Comparison of ENCODE assay signal across 27 mouse cellular contexts in genomic region chr16:76293176-76293575, GRCm38 (mm10).
DNase-seq lines count a peak whose midpoint lies in the region; ATAC-seq and TF ChIP-seq lines count a peak whose summit lies in the region.
"Had no signal": no experiment of that assay in that cellular context is flagged by ENCODE, and none has a peak within 500 bp of the region (broad histone marks: within the 10 kb centered on the region; RNA-seq: fewer than 3 reads in every experiment).

No protein-coding gene starts in this region.

- peaks cover 7% of the 10 kb centered on the region for H3K79me2 ChIP-seq in MEL (ENCODE audit: control insufficient read depth, insufficient read depth, low read length, poor library complexity)

- ATAC-seq in heart, postnatal 0 days (ENCODE audit: insufficient read depth, low read depth): no peak
- no peak for ATAC-seq in liver, embryonic 13.5 days (ENCODE audit: low read depth)
- ATAC-seq in neural tube, embryonic 15.5 days (ENCODE audit: low FRiP score): no peak
- ATAC-seq: forebrain, embryonic 16.5 days; inflammation-experienced regulatory T-cells, adult 6 months had no signal

- TF ChIP-seq CTCF in heart, postnatal 0 days (IDR thresholded peaks at IDR 0.05; ENCODE audit: low read depth): no peak
- no peak for TF ChIP-seq CTCF in MEL (IDR thresholded peaks at IDR 0.05 in 2 of 3, conservative IDR thresholded peaks at IDR 0.05 in 1 of 3; ENCODE audit: control insufficient read depth in 1 of 3, insufficient read depth in 1 of 3, low read depth in 2 of 3, low read length in 3 of 3, poor library complexity in 1 of 3, severe bottlenecking in 1 of 3)

- intact Hi-C loops in heart, postnatal 14 days (cut with DNase I): no loop called here
- intact Hi-C loops in heart, postnatal 36 days (cut with DNase I): loop anchor here (2.0 kb wide), 1 partner anchor 80 kb away; the partner anchor contains the start of gene Nrip1

- TF ChIP-seq RAD21 in MEL (IDR thresholded peaks at IDR 0.05; ENCODE audit: low read depth, low read length): no peak

- peaks cover 19% of the 10 kb centered on the region; the same call in 1 of the 2 replicates for H3K4me1 ChIP-seq in heart, postnatal 0 days (ENCODE audit: control insufficient read depth, insufficient read depth)
- H3K4me1 ChIP-seq in MEL (ENCODE audit: control insufficient read depth in 1 of 2, insufficient read depth in 2 of 2, low read length in 2 of 2): peaks cover 5 to 16% of the 10 kb centered on the region in 2 experiments; a peak in 3 of 4 replicates
- peaks cover 37% of the 10 kb centered on the region for H3K4me1 ChIP-seq in liver, embryonic 13.5 days (replicated peaks)
- no peaks in the 10 kb centered on the region for H3K4me1 ChIP-seq in neural tube, embryonic 15.5 days
- H3K4me1 ChIP-seq: embryonic facial prominence, embryonic 12.5 days; hindbrain, embryonic 15.5 days had no signal

- no peak overlapping the region for H3K4me2 ChIP-seq in heart, postnatal 0 days (ENCODE audit: low read depth, low read length)
- H3K4me2 ChIP-seq in liver, embryonic 13.5 days: peak overlapping the region; percentile 63
- H3K4me2 ChIP-seq in neural tube, embryonic 15.5 days: no peak overlapping the region
- H3K4me2 ChIP-seq: embryonic facial prominence, embryonic 12.5 days; hindbrain, embryonic 15.5 days had no signal

- no peaks in the 10 kb centered on the region for H3K9me3 ChIP-seq in heart, postnatal 0 days (replicated peaks; ENCODE audit: control insufficient read depth, low read length)
- H3K9me3 ChIP-seq in MEL (replicated peaks; ENCODE audit: insufficient read depth, low read length): no peaks in the 10 kb centered on the region
- H3K9me3 ChIP-seq in liver, embryonic 13.5 days (replicated peaks): no peaks in the 10 kb centered on the region
- H3K9me3 ChIP-seq in neural tube, embryonic 15.5 days (replicated peaks): no peaks in the 10 kb centered on the region
- H3K9me3 ChIP-seq: embryonic facial prominence, embryonic 12.5 days; heart, embryonic 15.5 days; hindbrain, embryonic 15.5 days had no signal

- no peak for TF ChIP-seq POLR2A in MEL (IDR thresholded peaks at IDR 0.05; ENCODE audit: control insufficient read depth in 1 of 2, insufficient read depth in 1 of 2, low read depth in 1 of 2, low read length in 2 of 2, poor library complexity in 1 of 2)

- no peak overlapping the region for H3K4me3 ChIP-seq in heart, postnatal 0 days (ENCODE audit: low read depth, low read length)
- H3K4me3 ChIP-seq in MEL (ENCODE audit: control insufficient read depth in 1 of 2, insufficient read depth in 1 of 2, low read depth in 2 of 2, low read length in 2 of 2): no peak overlapping the region
- H3K4me3 ChIP-seq in liver, embryonic 13.5 days (replicated peaks): peak overlapping the region; percentile 33; the same call in 1 of the 2 replicates
- H3K4me3 ChIP-seq in neural tube, embryonic 15.5 days (replicated peaks): no peak overlapping the region
- H3K4me3 ChIP-seq: embryonic facial prominence, embryonic 12.5 days; gastrocnemius, adult 2 months; heart, embryonic 15.5 days; hindbrain, embryonic 15.5 days had no signal

- peaks cover 35% of the 10 kb centered on the region for H3K36me3 ChIP-seq in heart, postnatal 0 days (replicated peaks; ENCODE audit: control insufficient read depth, insufficient read depth, low read length)
- peaks cover 15 to 17% of the 10 kb centered on the region in 2 experiments for H3K36me3 ChIP-seq in MEL (ENCODE audit: control insufficient read depth in 1 of 2, insufficient read depth in 2 of 2, low read length in 2 of 2)
- H3K36me3 ChIP-seq in liver, embryonic 13.5 days: peaks cover 60% of the 10 kb centered on the region
- peaks cover 33% of the 10 kb centered on the region for H3K36me3 ChIP-seq in neural tube, embryonic 15.5 days

- TF ChIP-seq EP300 in heart, postnatal 0 days (IDR thresholded peaks at IDR 0.05; ENCODE audit: low read depth): no peak
- TF ChIP-seq EP300 in MEL (IDR thresholded peaks at IDR 0.05; ENCODE audit: low read depth in 1 of 2, low read length in 2 of 2): no peak

- peak; percentile 90 for DNase-seq in heart, adult 11 months
- no peak for DNase-seq in heart, postnatal 14 days
- no peak for DNase-seq in heart, postnatal 0 days (ENCODE audit: low spot score)
- DNase-seq in heart, postnatal 36 days: no peak
- no peak for DNase-seq in MEL (ENCODE audit: low read depth, low spot score)
- no peak for DNase-seq in liver, embryonic 13.5 days
- no peak for DNase-seq in left cerebral cortex, adult 9 months (ENCODE audit: low spot score in 2 of 2)
- DNase-seq: cerebellum, adult 11-12 months; embryo, embryonic 11 days; gastrocnemius, adult 2 months; gastrocnemius, postnatal 36 days; kidney, adult 8-10 months; kidney, postnatal 4 days; left cerebral cortex, postnatal 4 days; lung, adult 2 months; lung, postnatal 10 days; midbrain, embryonic 14.5 days; right cerebral cortex, adult 18-20 months had no signal

- no peaks in the 10 kb centered on the region for H3K27me3 ChIP-seq in heart, postnatal 0 days (ENCODE audit: control insufficient read depth, insufficient read depth, low read length)
- H3K27me3 ChIP-seq in MEL (ENCODE audit: control insufficient read depth in 1 of 2, insufficient read depth in 2 of 2, low read length in 2 of 2): no peaks in the 10 kb centered on the region
- H3K27me3 ChIP-seq in liver, embryonic 13.5 days: no peaks in the 10 kb centered on the region
- no peaks in the 10 kb centered on the region for H3K27me3 ChIP-seq in neural tube, embryonic 15.5 days (replicated peaks)
- H3K27me3 ChIP-seq: CH12.LX; embryonic facial prominence, embryonic 12.5 days; heart, embryonic 15.5 days; hindbrain, embryonic 15.5 days had no signal

- WGBS in heart, postnatal 0 days: 95% methylated on average over 21 of the region's 21 CpGs
- WGBS in liver, embryonic 13.5 days (ENCODE audit: insufficient replicate concordance): 92% methylated on average over 21 of the region's 21 CpGs
- WGBS in neural tube, embryonic 15.5 days: 97% methylated on average over 21 of the region's 21 CpGs

- H3K27ac ChIP-seq in heart, postnatal 0 days (ENCODE audit: low read depth): 0 out of 2 replicates have a peak overlapping the region, but pooled peaks have one; percentile 35
- H3K27ac ChIP-seq in MEL (ENCODE audit: control insufficient read depth, low read depth, low read length): peak overlapping the region; percentile 43; the same call in 1 of the 2 replicates
- peak overlapping the region; percentile 88 for H3K27ac ChIP-seq in liver, embryonic 13.5 days
- no peak overlapping the region for H3K27ac ChIP-seq in neural tube, embryonic 15.5 days (replicated peaks)
- H3K27ac ChIP-seq: embryonic facial prominence, embryonic 12.5 days; gastrocnemius, adult 2 months; hindbrain, embryonic 15.5 days; kidney, postnatal 0 days; macrophage had no signal

- H3K9ac ChIP-seq in heart, postnatal 0 days (replicated peaks; ENCODE audit: low read depth, low read length): no peak overlapping the region
- no peak overlapping the region for H3K9ac ChIP-seq in MEL (ENCODE audit: control insufficient read depth, low read depth, low read length, poor library complexity, severe bottlenecking)
- peak overlapping the region; percentile 61; the same call in 1 of the 2 replicates for H3K9ac ChIP-seq in liver, embryonic 13.5 days
- no peak overlapping the region for H3K9ac ChIP-seq in neural tube, embryonic 15.5 days (replicated peaks)
- H3K9ac ChIP-seq: embryonic facial prominence, embryonic 12.5 days; heart, embryonic 15.5 days; hindbrain, embryonic 15.5 days had no signal

TF ChIP-seq in MEL, 35 proteins besides CTCF, POLR2A, EP300 and RAD21:
- TF ChIP-seq MAX (IDR thresholded peaks at IDR 0.05; ENCODE audit: low read length) (no peak), TAL1 (IDR thresholded peaks at IDR 0.05; ENCODE audit: low read length) (no peak), ELF1 (IDR thresholded peaks at IDR 0.05; ENCODE audit: low read depth, low read length) (no peak), USF2 (IDR thresholded peaks at IDR 0.05; ENCODE audit: borderline replicate concordance in 1 of 2, insufficient read depth in 1 of 2, low read depth in 1 of 2, low read length in 2 of 2) (no peak), MEF2A (IDR thresholded peaks at IDR 0.05; ENCODE audit: extremely low read depth, insufficient replicate concordance, low read depth, low read length, poor library complexity, severe bottlenecking) (no peak), SMC3 (IDR thresholded peaks at IDR 0.05; ENCODE audit: low read depth, low read length) (no peak), MAFK (IDR thresholded peaks at IDR 0.05; ENCODE audit: borderline replicate concordance, low read depth, low read length) (no peak), ZKSCAN1 (IDR thresholded peaks at IDR 0.05; ENCODE audit: low read depth, low read length) (no peak), USF1 (IDR thresholded peaks at IDR 0.05; ENCODE audit: low read depth, low read length) (no peak), NELFE (IDR thresholded peaks at IDR 0.05; ENCODE audit: low read depth, low read length) (no peak), E2F4 (IDR thresholded peaks at IDR 0.05; ENCODE audit: borderline replicate concordance, low read depth, low read length) (no peak)
